Mouse (Mus musculus) heart, embryonic 10.5 days (tissue): ENCODE data around the gene Ubl3. TPM values are rescaled to one million over a fixed set of nuclear protein-coding genes. Genes with fewer than 3 reads are reported as not detected.

Source experiments
- DNase-seq: peaks from one replicate; pipeline ENCODE4 v3.0.0-alpha.2; 2017; ENCODE audit warnings: low spot score
- H3K27ac ChIP-seq: fragments of 300-500 bp; sonication (generic); 2 replicates; pipeline ENCODE4 v1.5.1; 2016; ENCODE audit warnings: mild to moderate bottlenecking
- H3K27me3 ChIP-seq: fragments of 300-500 bp; sonication (generic); 2 replicates; pipeline ENCODE4 v1.6.1; 2016; ENCODE audit warnings: mild to moderate bottlenecking; ENCODE audit not compliant: poor library complexity, insufficient read depth, severe bottlenecking
- H3K36me3 ChIP-seq: fragments of 300-500 bp; sonication (generic); 2 replicates; pipeline ENCODE4 v1.6.1; 2016; ENCODE audit warnings: mild to moderate bottlenecking, moderate library complexity
- H3K4me1 ChIP-seq: fragments of 300-500 bp; sonication (generic); 2 replicates; pipeline ENCODE4 v1.6.1; 2016; ENCODE audit warnings: mild to moderate bottlenecking
- H3K4me3 ChIP-seq: fragments of 300-500 bp; sonication (generic); 2 replicates; pipeline ENCODE4 v1.5.1; 2016; ENCODE audit warnings: mild to moderate bottlenecking, moderate library complexity
- H3K9me3 ChIP-seq: fragments of 300-500 bp; sonication (generic); 2 replicates; pipeline ENCODE4 v1.6.1; 2016; ENCODE audit warnings: mild to moderate bottlenecking, moderate library complexity
- WGBS: fragments of 180-500 bp; shearing (Covaris S2); methylation state at CpG from one replicate; pipeline ENCODE4 v1.1.7; 2016; 5-methylcytosine and 5-hydroxymethylcytosine counted together
- polyA plus RNA-seq: library from polyadenylated mRNA; unstranded; fragments of >200 nt; fragmentation: Nextera tagmentation; extraction: Ambion mirVana; gene quantifications from 2 replicates; pipeline ENCODE4 v1.2.1, GENCODE M21; 2016

Ubl3 gene
- polyA plus RNA-seq, 1 experiment from 2014 or later: 59.9 TPM

GRCm38 (mm10) chr5:148488891-148489723 lies 63.5 kb downstream of the Ubl3 start:
- no peaks in the 10 kb centered on the region for H3K27me3 ChIP-seq
- H3K4me1 ChIP-seq: 0 out of 2 replicates have a peak, but pooled peaks cover 8% of the 10 kb centered on the region
- H3K27ac ChIP-seq: no peak overlapping the region
- H3K36me3 ChIP-seq: no peaks in the 10 kb centered on the region
- no peaks in the 10 kb centered on the region for H3K9me3 ChIP-seq
- WGBS: 64% methylated on average over 13 of the region's 13 CpGs
- H3K4me3 ChIP-seq: no peak overlapping the region
- DNase-seq: no peak

GRCm38 (mm10) chr5:148486202-148486601 lies 66.4 kb downstream of the Ubl3 start:
- H3K27me3 ChIP-seq: no peaks in the 10 kb centered on the region
- H3K36me3 ChIP-seq: no peaks in the 10 kb centered on the region
- no peaks in the 10 kb centered on the region for H3K9me3 ChIP-seq
- DNase-seq: no peak
- 0 out of 2 replicates have a peak, but pooled peaks cover 8% of the 10 kb centered on the region for H3K4me1 ChIP-seq
- no peak overlapping the region for H3K4me3 ChIP-seq
- H3K27ac ChIP-seq: no peak overlapping the region
- WGBS: 79% methylated on average over 11 of the region's 11 CpGs

- no peaks in the 10 kb centered on the region for H3K27me3 ChIP-seq
- no peak overlapping the region for H3K4me3 ChIP-seq
- no peak overlapping the region for H3K27ac ChIP-seq
- no peaks in the 10 kb centered on the region for H3K4me1 ChIP-seq
- H3K36me3 ChIP-seq: no peaks in the 10 kb centered on the region
- H3K9me3 ChIP-seq: no peaks in the 10 kb centered on the region
- DNase-seq: no peak
- 79% methylated on average over 3 of the region's 3 CpGs for WGBS
Observed at GRCm38 (mm10) chr5:148481745-148482144, 70.8 kb downstream of the Ubl3 start.

- no peaks in the 10 kb centered on the region for H3K9me3 ChIP-seq
- no peaks in the 10 kb centered on the region for H3K27me3 ChIP-seq
- peaks cover 7% of the 10 kb centered on the region; the same call in 1 of the 2 replicates for H3K4me1 ChIP-seq
- WGBS: 77% methylated on average over 7 of the region's 7 CpGs
- no peak for DNase-seq
- H3K27ac ChIP-seq: no peak overlapping the region
- no peaks in the 10 kb centered on the region for H3K36me3 ChIP-seq
- H3K4me3 ChIP-seq: no peak overlapping the region
Observed at GRCm38 (mm10) chr5:148474346-148474745, 78.2 kb downstream of the Ubl3 start.

- peaks cover 6% of the 10 kb centered on the region; the same call in 1 of the 2 replicates for H3K27me3 ChIP-seq
- no peak overlapping the region for H3K4me3 ChIP-seq
- no peak overlapping the region for H3K27ac ChIP-seq
- DNase-seq: no peak
- H3K4me1 ChIP-seq: peaks cover 5% of the 10 kb centered on the region; the same call in 1 of the 2 replicates
- H3K9me3 ChIP-seq: no peaks in the 10 kb centered on the region
- no peaks in the 10 kb centered on the region for H3K36me3 ChIP-seq
- WGBS: 66% methylated on average over 14 of the region's 14 CpGs
Observed at GRCm38 (mm10) chr5:148468626-148469441, 83.8 kb downstream of the Ubl3 start.

DNA sequence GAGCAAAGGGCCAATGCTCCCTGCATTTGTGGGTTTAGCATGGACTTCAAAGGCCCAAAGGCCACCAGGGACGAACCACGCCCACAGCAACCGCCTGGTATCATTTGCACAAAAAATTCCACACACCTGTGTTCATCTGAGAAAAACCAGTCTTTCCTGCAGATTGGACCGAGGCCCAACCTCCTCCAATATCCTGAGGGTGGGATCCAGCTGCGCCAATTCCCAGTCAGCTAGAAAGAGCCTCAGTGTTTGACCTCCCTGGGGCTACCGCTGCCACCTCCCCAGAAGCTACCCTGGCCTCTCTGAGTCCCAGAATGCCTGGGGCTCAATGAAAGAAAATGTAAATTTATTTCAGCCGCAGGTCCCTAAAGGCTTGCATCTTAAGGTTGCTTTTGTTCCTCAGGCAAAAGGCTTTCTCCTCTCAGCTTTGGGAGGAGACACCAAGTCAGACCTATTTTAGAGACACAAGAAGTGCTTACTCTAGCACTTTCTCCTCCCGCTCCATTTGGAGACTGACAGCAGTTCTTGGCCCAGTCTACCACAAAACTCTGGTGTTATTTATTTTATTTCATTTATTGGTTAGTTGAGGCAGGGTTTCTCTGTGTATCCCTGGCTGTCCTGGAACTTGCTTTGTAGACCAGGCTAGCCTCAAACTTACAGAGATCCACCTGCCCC lies 85.5 kb downstream of the Ubl3 start:
- Histone ChIP-seq H3K4me3 (no peak overlapping the region), H3K4me1 (peaks cover 5% of the 10 kb centered on the region; the same call in 1 of the 2 replicates), H3K27ac (no peak overlapping the region), H3K9me3 (no peaks in the 10 kb centered on the region), H3K27me3 (peaks cover 6% of the 10 kb centered on the region; the same call in 1 of the 2 replicates), H3K36me3 (no peaks in the 10 kb centered on the region)
- WGBS: 31% methylated on average over 8 of the region's 8 CpGs
- no peak for DNase-seq

GRCm38 (mm10) chr5:148466116-148466515 lies 86.5 kb downstream of the Ubl3 start:
- Histone ChIP-seq H3K36me3 (no peaks in the 10 kb centered on the region), H3K27ac (no peak overlapping the region), H3K4me1 (peaks cover 5% of the 10 kb centered on the region; the same call in 1 of the 2 replicates), H3K27me3 (peaks cover 6% of the 10 kb centered on the region; the same call in 1 of the 2 replicates), H3K4me3 (no peak overlapping the region), H3K9me3 (no peaks in the 10 kb centered on the region)
- no peak for DNase-seq
- WGBS: 72% methylated on average over 5 of the region's 5 CpGs

GRCm38 (mm10) chr5:148465091-148465490 lies 87.5 kb downstream of the Ubl3 start:
- Histone ChIP-seq H3K36me3 (no peaks in the 10 kb centered on the region), H3K27ac (no peak overlapping the region), H3K9me3 (peaks cover 3% of the 10 kb centered on the region), H3K4me1 (peaks cover 5% of the 10 kb centered on the region; the same call in 1 of the 2 replicates), H3K4me3 (no peak overlapping the region), H3K27me3 (peaks cover 6% of the 10 kb centered on the region; the same call in 1 of the 2 replicates)
- WGBS: 86% methylated on average over 9 of the region's 9 CpGs
- no peak for DNase-seq

- no peak overlapping the region for H3K4me3 ChIP-seq
- no peaks in the 10 kb centered on the region for H3K36me3 ChIP-seq
- 86% methylated on average over 7 of the region's 7 CpGs for whole genome bisulfite sequencing
- DNase-seq: no peak
- H3K4me1 ChIP-seq: peaks cover 5% of the 10 kb centered on the region; the same call in 1 of the 2 replicates
- peaks cover 6% of the 10 kb centered on the region; the same call in 1 of the 2 replicates for H3K27me3 ChIP-seq
- H3K9me3 ChIP-seq: peaks cover 3% of the 10 kb centered on the region
- H3K27ac ChIP-seq: no peak overlapping the region
Observed at GRCm38 (mm10) chr5:148464489-148464888, 88.1 kb downstream of the Ubl3 start.

DNA sequence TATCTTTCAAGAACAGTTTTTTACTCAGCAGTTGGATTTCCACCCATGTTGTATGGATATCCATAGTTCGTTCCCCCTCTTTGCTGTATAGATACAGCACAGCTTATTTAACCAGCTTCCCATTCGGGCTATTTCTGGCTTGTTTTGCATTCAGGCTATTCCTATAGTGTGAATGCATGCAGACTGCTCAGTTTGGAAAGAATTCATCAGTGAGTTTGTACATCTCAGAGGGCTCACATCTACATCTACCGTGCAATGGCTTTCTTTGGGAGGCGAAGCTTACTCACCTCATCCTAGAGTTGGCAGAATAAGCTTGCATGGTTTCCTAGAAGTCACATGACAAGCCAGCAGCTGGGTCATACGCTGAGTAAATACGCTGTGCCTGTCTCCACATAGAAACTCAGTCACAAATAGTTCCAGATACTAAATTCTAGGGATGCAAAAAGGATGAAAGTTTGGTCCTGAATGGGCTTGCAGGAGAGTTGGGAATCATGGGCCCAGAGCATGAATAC lies 88.8 kb downstream of the Ubl3 start:
- Histone ChIP-seq H3K9me3 (peaks cover 3% of the 10 kb centered on the region), H3K27me3 (peaks cover 6% of the 10 kb centered on the region; the same call in 1 of the 2 replicates), H3K4me3 (no peak overlapping the region), H3K4me1 (0 out of 2 replicates have a peak, but pooled peaks cover under 1% of the 10 kb centered on the region), H3K36me3 (no peaks in the 10 kb centered on the region), H3K27ac (no peak overlapping the region)
- WGBS: 87% methylated on average over 6 of the region's 6 CpGs
- DNase-seq: no peak
